19 mouse cellular contexts compared by ENCODE assay signal in the genomic region with DNA sequence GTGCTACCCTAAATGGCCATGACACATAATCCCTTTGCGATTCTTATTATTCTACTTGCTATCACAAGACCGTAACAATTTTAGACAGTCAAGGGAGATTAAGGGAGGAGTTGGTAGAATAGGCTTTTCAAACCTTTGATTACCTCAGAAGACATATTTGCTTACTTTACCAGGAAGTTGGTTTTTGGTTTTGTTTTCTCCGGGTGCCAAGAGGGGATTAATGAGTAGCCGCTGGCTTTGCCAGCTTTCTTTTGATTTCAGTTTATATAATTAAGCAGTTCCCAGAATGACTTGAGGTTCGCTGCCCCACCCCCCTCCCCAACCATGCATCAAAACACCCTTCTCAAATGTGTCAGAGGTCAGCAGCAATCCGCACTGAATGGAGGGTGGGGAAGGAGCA. TPM values are rescaled to one million over a fixed set of nuclear protein-coding genes. Genes with fewer than 3 reads are reported as not detected.
"Had no signal": no experiment of that assay in that cellular context is flagged by ENCODE, and none has a peak within 500 bp of the region (broad histone marks: within the 10 kb centered on the region; RNA-seq: fewer than 3 reads in every experiment).

No protein-coding gene starts in this region.

- H3K27ac ChIP-seq: liver, embryonic 12.5 days; liver, embryonic 14.5 days; lung, embryonic 15.5 days; macrophage; midbrain, embryonic 13.5 days; midbrain, embryonic 15.5 days; neural tube, embryonic 13.5 days; neural tube, embryonic 15.5 days had no signal

- H3K4me3 ChIP-seq: liver, embryonic 12.5 days; lung, embryonic 15.5 days; megakaryocyte, embryonic 14.5 days; midbrain, embryonic 13.5 days; midbrain, embryonic 15.5 days; neural tube, embryonic 13.5 days; neural tube, embryonic 15.5 days had no signal

- DNase-seq: retina, postnatal 1 day; right cerebral cortex, adult 18-20 months; right cerebral cortex, postnatal 25 days; right cerebral cortex, postnatal 4 days; spleen, adult 18-20 months; thymus, adult 18-20 months; thymus, postnatal 14 days; thymus, postnatal 36 days had no signal

- H3K4me1 ChIP-seq: liver, embryonic 12.5 days; lung, embryonic 15.5 days; megakaryocyte, embryonic 14.5 days; midbrain, embryonic 15.5 days had no signal

- H3K36me3 ChIP-seq: liver, embryonic 12.5 days; lung, embryonic 15.5 days; midbrain, embryonic 13.5 days; midbrain, embryonic 15.5 days; neural tube, embryonic 13.5 days; neural tube, embryonic 15.5 days had no signal

- H3K27me3 ChIP-seq: liver, embryonic 12.5 days; lung, embryonic 15.5 days; megakaryocyte, embryonic 14.5 days; midbrain, embryonic 13.5 days; midbrain, embryonic 15.5 days; neural tube, embryonic 13.5 days; neural tube, embryonic 15.5 days had no signal

RNA-seq across cellular contexts. Expression of a gene that starts 47.0 kb away (rescaled TPM):
- polyA plus RNA-seq: liver, adult 2 months; macrophage; midbrain, embryonic 11.5 days had no signal
